Mouse (Mus musculus): Measurements from ENCODE around the gene Ptpn7.

DNA sequence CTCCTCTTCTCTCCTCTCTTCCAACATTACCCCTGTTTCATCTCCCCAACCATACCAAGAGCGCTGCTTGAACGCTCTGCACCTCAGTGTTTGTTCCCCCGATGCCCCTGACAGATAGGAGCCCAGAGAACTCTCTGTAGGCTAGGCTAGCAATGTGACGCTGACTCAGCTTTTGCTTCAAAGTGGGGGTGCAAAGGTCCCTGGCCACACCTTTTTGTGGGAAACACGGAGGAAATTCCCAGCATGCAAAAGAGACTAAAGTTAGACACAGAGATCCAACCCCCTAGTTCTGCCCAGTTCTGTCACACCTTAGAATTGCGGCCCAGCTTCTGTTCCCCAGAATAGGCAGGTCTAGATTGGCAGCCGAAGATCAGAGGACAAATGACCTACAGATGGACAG, 46.4 kb downstream of the Ptpn7 start:
- TF ChIP-seq CTCF (conservative IDR thresholded peaks at IDR 0.05; ENCODE audit: insufficient read depth, insufficient read length, low read depth, low read length) (no peak), POLR2A (IDR thresholded peaks at IDR 0.05; ENCODE audit: low read depth, low read length) (no peak)
